Mouse (Mus musculus): ENCODE data around the gene Slc6a17.
A peak's percentile ranks its signal among the peaks of the same experiment; 100 is the strongest.

GRCm38 (mm10) chr3:107550409-107551049 is 32.7 kb upstream of the Slc6a17 start:
- TF ChIP-seq EP300 (IDR thresholded peaks at IDR 0.05; ENCODE audit: insufficient read depth, low read depth, low read length) (no peak), CTCF (IDR thresholded peaks at IDR 0.05) (peak; percentile 72)

Measured in heart, adult 2 months (tissue).